Mouse (Mus musculus): ENCODE data around the gene Mink1. TPM values are rescaled to one million over a fixed set of nuclear protein-coding genes. Genes with fewer than 3 reads are reported as not detected.

The Mink1 gene
- total RNA-seq, 2 experiments from 2014 or later: 411 to 445 TPM

GRCm38 (mm10) chr11:70580921-70581320 lies 18.2 kb downstream of the Mink1 start:
- intact Hi-C loops (cut with DNase I): no loop called here
- Histone ChIP-seq H3K4me3 (no peak overlapping the region), H3K27ac (peak overlapping the region; percentile 44; the same call in 1 of the 2 replicates)
- TF ChIP-seq CTCF (IDR thresholded peaks at IDR 0.05): no peak
- DNase-seq (ENCODE audit: extremely low spot score in 1 of 2, low spot score in 2 of 2): no peak

GRCm38 (mm10) chr11:70582196-70582595 lies 19.5 kb downstream of the Mink1 start:
- H3K27ac ChIP-seq: peak overlapping the region; percentile 73
- no peak overlapping the region for H3K4me3 ChIP-seq
- TF ChIP-seq CTCF (IDR thresholded peaks at IDR 0.05): no peak
- intact Hi-C loops (cut with DNase I): no loop called here
- DNase-seq (ENCODE audit: extremely low spot score in 1 of 2, low spot score in 2 of 2): no peak

GRCm38 (mm10) chr11:70583022-70583714 lies 20.5 kb downstream of the Mink1 start:
- DNase-seq (ENCODE audit: extremely low spot score in 1 of 2, low spot score in 2 of 2): no peak
- Histone ChIP-seq H3K27ac (peak overlapping the region; percentile 73), H3K4me3 (no peak overlapping the region)
- intact Hi-C loops (cut with DNase I): no loop called here
- no peak for TF ChIP-seq CTCF (IDR thresholded peaks at IDR 0.05)

- intact Hi-C loops (cut with DNase I): loop anchor here (2.0 kb wide), 1 partner anchor 19 kb away; no protein-coding TSS in a partner anchor
- peak overlapping the region; percentile 73 for H3K27ac ChIP-seq
- no peak for DNase-seq (ENCODE audit: extremely low spot score in 1 of 2, low spot score in 2 of 2)
- H3K4me3 ChIP-seq: no peak overlapping the region
- TF ChIP-seq CTCF (IDR thresholded peaks at IDR 0.05): no peak; the same call in 1 of the 2 replicates
Observed at GRCm38 (mm10) chr11:70583775-70584174, 21.1 kb downstream of the Mink1 start.

DNA sequence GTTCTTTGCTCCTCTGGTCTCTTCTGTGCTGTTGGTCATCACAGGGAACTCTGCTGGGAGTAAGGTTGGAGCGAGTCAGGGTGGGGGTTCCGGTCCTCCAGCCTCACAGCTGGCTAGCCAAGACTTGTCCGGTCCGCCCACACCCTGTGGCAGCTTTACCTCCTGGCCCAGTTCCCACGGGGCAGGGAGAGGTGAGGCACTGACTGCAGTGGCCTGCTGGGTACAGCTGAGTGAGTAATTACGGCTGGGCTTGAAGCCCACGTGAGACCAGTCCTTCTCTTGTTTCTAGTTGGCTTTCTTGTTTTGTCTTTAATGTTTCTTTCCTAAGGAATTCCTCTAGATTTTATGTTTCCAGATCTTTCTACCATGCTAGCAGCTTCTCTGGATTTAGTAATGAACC lies 22.8 kb downstream of the Mink1 start:
- no peak for DNase-seq (ENCODE audit: extremely low spot score in 1 of 2, low spot score in 2 of 2)
- Histone ChIP-seq H3K4me3 (no peak overlapping the region), H3K27ac (peak overlapping the region; percentile 73)
- TF ChIP-seq CTCF (IDR thresholded peaks at IDR 0.05): no peak
- intact Hi-C loops (cut with DNase I): loop anchor here (2.0 kb wide), 1 partner anchor 21 kb away; no protein-coding TSS in a partner anchor

DNA sequence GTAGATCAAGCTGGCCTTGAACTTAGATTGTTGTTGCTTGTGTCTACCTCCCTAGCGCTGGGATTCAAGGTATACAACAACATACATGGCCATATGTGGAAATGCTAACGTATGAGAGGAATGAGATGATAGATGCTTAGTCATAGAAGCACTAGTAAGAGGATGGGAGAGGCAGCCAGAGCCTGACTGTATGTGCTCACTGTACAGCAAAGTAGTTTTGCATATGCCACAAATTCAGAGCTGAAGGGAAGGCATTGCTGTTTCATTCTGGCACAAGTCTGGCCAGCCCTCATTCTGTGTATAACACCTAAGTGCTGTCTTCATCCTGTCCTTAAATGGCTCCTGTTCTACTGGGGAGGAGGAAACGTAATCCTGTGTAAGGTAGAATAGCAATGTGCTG lies 23.6 kb downstream of the Mink1 start:
- intact Hi-C loops (cut with DNase I): no loop called here
- H3K4me3 ChIP-seq: no peak overlapping the region
- TF ChIP-seq CTCF (IDR thresholded peaks at IDR 0.05): no peak
- DNase-seq (ENCODE audit: extremely low spot score in 1 of 2, low spot score in 2 of 2): no peak
- peak overlapping the region; percentile 73 for H3K27ac ChIP-seq

DNA sequence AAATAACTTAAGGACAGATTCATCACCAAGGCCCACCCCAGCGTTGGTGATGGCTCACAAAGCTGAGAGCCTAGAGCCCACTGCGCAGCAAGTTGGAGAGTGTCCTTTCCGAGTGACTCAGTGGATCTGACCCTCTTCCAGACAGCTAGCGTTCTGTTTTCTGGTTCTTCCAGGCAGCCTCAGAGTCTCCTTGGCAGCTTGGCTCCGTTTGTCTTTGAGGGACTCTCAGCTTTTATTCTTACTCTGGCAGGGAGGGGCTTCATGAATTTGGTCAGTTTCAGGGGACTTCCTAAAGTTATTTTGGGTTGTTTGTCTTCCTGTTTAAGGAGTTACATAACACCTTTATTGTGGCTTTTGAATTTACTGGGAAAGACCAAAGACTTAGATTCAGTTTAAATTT lies 24.3 kb downstream of the Mink1 start:
- H3K4me3 ChIP-seq: no peak overlapping the region
- intact Hi-C loops (cut with DNase I): no loop called here
- peak overlapping the region; percentile 73 for H3K27ac ChIP-seq
- TF ChIP-seq CTCF (IDR thresholded peaks at IDR 0.05): no peak
- DNase-seq (ENCODE audit: extremely low spot score in 1 of 2, low spot score in 2 of 2): no peak

DNA sequence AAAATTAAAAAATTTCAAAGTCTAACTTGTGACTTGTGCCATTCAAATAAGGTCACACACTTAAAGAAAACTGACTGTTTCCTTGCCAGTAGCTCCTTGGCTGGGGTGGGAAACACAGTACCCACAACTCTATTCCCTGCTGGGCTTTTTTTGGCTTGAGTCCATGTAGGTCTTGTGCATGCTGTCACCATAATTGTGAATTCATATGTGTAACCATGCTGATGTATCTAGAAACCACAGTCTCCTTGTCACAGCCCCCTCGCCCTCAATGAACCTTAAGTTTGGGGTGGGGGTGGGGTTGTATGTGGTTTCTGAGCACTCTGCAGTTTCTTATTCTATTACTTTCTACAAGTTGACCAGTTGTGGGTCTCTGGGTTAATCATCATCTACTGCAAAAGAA lies 29.1 kb downstream of the Mink1 start:
- no peak overlapping the region for H3K27ac ChIP-seq
- DNase-seq (ENCODE audit: extremely low spot score in 1 of 2, low spot score in 2 of 2): no peak
- intact Hi-C loops (cut with DNase I): no loop called here
- H3K4me3 ChIP-seq: no peak overlapping the region
- TF ChIP-seq CTCF (IDR thresholded peaks at IDR 0.05): no peak

GRCm38 (mm10) chr11:70594253-70594989 lies 31.7 kb downstream of the Mink1 start:
- intact Hi-C loops (cut with DNase I): no loop called here
- Histone ChIP-seq H3K4me3 (no peak overlapping the region), H3K27ac (peak overlapping the region; percentile 37)
- no peak for DNase-seq (ENCODE audit: extremely low spot score in 1 of 2, low spot score in 2 of 2)
- TF ChIP-seq CTCF (IDR thresholded peaks at IDR 0.05): no peak

- no peak for TF ChIP-seq CTCF (IDR thresholded peaks at IDR 0.05)
- intact Hi-C loops (cut with DNase I): no loop called here
- DNase-seq (ENCODE audit: extremely low spot score in 1 of 2, low spot score in 2 of 2): no peak
- H3K27ac ChIP-seq: peak overlapping the region; percentile 77
- H3K4me3 ChIP-seq: no peak overlapping the region
Observed at GRCm38 (mm10) chr11:70595638-70596037, 33.0 kb downstream of the Mink1 start.

GRCm38 (mm10) chr11:70596094-70596493 lies 33.4 kb downstream of the Mink1 start:
- DNase-seq (ENCODE audit: extremely low spot score in 1 of 2, low spot score in 2 of 2): no peak
- Histone ChIP-seq H3K27ac (peak overlapping the region; percentile 77), H3K4me3 (no peak overlapping the region)
- intact Hi-C loops (cut with DNase I): no loop called here
- TF ChIP-seq CTCF (IDR thresholded peaks at IDR 0.05): no peak

DNA sequence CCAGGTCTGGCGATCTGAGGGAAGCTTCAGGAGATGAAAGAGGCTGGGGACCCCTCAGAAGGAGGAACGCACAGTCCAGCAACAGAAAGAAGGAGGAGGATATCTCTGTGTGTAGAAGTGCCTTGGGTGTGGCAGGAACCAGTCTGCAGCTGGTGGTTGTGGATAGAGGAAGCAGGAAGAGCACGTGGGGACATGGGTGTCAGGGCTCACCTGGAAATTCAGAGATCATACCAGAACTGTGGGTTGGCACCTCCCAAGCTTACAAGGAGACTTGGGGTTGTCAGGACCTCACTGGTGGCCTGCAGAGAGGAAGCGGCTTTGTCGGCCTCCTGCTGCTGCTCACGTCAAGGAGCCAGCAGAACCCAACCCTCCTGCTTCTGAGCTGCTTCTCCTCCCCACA lies 34.6 kb downstream of the Mink1 start:
- TF ChIP-seq CTCF (IDR thresholded peaks at IDR 0.05): no peak
- intact Hi-C loops (cut with DNase I): no loop called here
- H3K27ac ChIP-seq: peak overlapping the region; percentile 77; the same call in 1 of the 2 replicates
- H3K4me3 ChIP-seq: no peak overlapping the region
- DNase-seq (ENCODE audit: extremely low spot score in 1 of 2, low spot score in 2 of 2): no peak

Data from left cerebral cortex, adult 2 months (tissue).